Mouse (Mus musculus) CD8-positive naive resting alpha-beta T cell, adult 2 months (primary cell): ENCODE data around the gene Ppp1r13l.

Source experiments
- DNase-seq, 2 experiments: peaks; one replicate each; pipeline ENCODE4 v3.0.0; 2022; ENCODE audit warnings: low read depth in 2 of 2, low spot score in 2 of 2

Ppp1r13l gene

DNA sequence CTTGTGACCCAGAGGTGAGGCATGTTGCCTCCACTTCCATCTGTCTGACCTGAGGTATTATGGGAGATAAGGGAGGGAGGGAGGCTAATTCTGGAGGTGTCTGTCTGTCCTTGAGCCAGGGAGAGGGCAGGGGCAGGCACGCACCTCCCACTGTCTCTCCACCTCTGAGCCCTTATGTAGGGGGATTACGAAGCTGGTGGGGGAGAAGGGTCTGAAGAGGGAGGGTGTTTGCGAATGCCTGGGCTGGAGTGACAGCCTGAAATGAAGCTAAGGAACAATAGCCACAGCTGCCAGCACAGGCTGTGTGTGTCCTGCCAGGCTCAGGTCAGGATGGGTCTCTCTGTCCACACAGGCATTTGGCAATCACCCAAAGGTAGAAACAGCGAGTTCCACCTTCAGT lies 2.7 kb downstream of the Ppp1r13l start:
- no peak for DNase-seq

DNA sequence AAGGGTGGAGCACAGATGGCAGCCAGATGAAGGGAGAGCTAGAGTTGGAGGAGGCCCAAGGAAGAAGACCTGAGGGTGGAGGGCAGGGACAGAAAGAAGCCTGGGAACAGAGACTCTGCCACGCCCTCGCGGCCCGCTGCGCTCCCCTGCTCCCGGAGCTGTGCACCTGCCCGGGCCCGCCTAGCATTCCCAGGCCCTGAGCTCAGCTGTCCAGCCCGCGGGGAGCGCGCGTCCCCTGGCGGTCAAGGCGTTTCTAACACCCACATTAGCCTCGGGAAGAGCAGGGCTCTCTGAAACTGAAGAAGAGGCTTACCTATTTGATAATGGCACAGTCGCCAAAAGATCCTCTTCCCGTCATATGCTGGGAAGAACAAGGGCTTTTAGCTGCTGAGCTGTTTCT lies 4.3 kb downstream of the Ppp1r13l start:
- peak; percentile 56 to 64 for DNase-seq

DNA sequence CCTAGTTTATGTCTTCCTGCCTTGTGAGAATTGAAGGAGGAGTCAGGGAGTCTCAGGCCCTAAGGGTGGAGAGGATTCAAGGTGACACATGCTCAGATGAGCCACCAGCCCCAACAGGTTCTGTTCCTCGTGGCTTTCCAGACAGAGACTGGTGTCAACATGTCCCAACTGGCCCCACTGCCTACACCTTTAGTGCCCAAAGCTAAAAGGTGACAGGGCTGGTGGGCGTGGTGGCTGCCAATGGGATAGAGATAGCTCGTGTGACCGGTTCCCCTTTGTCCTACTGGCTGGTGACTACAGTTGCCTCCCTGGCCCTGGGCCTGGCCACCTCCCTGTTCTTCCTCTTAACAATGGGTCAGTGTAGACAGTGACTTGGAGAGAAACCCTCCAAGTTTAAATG lies 5.8 kb downstream of the Ppp1r13l start:
- DNase-seq, result no peak

DNA sequence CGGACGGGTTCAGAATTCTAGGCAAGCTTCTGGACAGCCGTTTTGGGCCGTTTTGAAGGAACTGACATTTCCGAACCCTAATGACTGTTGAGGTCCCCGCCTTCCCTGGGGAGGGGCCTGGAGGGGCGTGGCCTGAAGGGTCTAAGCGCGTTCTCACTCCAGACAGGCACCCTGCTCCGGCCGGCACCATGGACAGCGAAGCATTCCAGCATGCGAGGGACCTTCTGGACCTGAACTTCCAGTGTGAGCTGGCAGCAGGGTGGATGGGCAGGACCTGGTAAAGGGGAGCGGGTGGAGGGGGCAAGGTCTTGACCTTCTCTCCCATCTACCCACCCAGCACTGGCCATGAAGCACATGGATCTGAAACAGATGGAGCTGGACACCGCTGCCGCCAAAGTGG lies 8.8 kb downstream of the Ppp1r13l start:
- DNase-seq, result no peak

DNA sequence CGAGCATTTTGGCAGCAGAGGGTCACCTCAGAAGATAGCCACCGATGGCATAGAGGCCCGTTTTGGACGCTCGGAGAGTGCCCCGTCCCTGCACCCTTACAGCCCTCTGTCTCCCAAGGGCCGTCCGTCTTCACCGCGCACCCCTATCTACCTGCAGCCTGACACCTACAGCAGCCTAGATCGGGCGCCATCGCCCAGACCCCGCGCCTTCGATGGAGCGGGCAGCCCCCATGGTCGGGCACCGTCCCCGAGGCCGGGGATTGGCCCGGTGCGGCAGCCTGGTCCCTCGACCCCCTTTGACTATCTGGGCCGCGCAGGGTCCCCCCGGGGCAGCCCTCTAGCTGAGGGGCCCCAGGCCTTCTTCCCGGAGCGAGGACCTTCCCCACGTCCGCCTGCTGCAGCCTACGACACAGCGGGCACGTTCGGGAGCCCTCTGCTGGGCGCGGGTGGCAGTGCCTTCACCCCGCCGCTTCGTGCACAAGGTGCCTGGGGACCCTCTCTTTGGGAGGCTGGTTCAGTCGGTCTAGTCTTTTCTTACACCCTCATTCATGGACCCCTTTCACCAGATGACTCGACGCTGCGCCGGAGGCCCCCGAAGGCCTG lies 10.4 kb downstream of the Ppp1r13l start:
- DNase-seq, result peak; percentile 61 to 72

DNA sequence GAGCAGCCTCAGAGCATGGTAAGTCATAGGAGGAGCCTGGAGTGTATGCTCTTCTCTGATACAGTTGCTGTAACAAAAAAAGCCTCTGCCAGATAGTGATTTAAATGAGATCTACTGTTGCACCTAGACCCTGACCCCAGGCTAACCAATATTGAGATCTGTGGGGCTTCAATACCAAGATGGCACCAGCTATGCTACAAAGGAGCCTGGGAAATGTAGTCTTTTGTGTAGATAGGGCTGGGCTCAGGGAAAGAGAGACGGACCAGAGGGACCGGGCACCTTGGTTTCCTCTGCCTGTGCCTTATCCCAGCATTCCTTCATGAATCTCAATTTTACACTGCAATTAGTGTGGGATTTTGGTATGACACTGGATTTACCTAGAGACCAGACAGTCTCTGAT lies 13.8 kb downstream of the Ppp1r13l start:
- no peak for DNase-seq

DNA sequence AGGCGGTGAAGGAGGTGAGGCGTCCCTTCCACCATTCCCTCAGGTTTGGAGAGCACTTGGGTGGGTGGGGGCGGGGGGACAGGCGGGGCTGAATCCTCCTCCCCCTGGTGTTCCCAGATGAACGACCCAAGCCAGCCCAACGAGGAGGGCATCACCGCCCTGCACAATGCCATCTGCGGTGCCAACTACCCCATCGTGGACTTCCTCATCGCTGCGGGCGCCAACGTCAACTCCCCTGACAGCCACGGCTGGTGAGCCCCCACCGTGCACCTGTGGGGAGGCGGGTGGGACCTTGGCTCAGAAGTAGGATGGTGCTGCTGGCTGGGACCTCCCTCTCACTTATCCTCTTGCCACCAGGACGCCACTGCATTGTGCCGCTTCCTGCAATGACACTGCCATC lies 15.8 kb downstream of the Ppp1r13l start:
- no peak for DNase-seq

DNA sequence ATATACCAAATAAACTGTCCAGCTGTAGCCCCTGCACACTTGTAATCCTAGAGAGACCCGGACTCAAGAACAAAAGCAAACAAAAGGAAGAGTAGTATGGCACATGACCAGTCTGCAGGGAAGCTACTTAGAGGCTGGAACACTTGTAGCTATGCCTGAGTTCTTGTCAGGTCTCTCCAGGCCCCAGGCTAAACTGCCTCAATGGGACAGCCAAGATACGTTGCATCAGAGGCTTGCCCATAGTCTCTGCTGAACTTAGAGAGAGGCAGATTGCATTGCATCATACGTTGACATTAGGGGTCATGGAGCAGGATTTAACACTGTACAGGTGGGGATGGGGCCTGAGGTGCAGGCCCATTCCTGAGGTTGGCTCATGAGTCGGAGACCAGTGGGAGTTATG lies 16.5 kb downstream of the Ppp1r13l start:
- no peak for DNase-seq

DNA sequence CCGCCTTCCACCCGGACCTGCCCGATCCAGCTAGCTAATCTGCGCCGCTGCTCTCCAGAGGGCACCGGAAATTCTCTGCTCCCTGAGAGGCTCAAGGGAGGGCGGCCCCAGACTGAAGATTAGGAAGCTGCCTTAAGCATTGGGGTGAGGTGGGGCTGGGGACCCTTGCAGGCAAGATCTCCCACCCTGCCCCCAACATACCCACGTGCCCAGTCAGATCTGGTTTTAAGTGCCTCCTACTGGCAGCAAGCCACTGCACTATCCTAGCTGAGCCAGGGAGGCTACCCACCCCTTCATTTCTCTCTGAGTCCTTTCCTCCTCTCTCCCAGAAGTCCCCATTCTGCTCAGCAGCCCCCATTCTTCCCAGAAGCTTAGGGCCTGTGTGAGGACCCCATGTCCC lies 18.5 kb downstream of the Ppp1r13l start:
- no peak for DNase-seq

DNA sequence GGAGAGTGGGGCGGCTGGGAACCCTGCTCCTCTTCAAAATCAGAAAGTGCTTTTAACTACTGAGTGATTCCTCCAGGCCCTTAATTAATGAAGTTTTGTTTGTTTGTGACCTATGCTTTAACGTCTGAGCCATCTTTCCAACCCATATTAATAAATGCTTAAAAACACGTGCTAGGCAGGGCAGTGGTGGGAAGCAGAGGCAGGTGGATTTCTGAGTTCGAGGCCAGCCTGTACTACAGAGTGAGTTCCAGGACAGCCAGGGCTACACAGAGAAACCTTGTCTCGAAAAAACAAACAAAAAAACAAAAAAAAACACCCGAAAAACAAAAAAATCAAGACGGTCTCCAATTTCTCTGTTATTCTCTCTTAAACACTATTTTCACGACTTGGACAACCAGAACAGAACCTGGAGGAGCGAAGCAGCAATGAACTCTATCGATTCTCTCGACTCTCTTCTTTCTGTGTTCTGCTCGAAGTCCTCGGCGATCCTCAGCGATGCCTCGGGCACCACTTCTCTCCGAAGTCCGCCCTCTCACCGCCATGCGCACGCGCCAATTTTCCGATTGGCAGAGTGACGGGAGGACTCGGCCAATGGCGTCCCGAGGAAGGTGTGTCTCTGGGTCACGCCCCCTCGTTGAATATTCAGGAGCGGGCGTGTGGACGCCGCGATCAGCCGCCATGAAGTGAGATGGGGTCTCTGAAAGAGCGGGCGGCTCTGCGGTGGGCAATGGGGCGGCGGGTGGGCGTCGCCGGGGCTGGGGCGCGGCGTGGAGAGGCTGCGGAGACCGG lies 22.0 kb downstream of the Ppp1r13l start, which contains the start of gene Ercc2:
Gene Ercc2, plus strand, starts transcription at position 634 of the 789 bp plus-strand sequence.
- DNase-seq, result peak; percentile 97 to 98

DNA sequence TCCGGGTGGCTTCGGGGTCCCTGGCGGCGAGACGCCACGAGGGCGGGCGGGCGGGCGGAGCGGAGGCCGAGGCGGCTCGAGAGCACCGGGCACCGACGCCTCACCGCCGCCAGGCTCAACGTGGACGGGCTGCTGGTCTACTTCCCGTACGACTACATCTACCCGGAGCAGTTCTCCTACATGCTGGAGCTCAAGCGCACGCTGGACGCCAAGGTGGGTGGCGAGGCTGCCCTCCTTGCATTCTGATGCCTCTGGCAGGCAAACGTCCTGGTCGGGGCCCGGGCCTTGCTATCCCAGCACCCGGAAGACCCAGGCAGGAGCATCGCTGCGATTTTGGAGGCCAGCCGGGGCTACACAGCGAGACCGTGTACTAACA lies 22.6 kb downstream of the Ppp1r13l start:
- peak in 1 of 2 experiments; percentile 20 for DNase-seq

DNA sequence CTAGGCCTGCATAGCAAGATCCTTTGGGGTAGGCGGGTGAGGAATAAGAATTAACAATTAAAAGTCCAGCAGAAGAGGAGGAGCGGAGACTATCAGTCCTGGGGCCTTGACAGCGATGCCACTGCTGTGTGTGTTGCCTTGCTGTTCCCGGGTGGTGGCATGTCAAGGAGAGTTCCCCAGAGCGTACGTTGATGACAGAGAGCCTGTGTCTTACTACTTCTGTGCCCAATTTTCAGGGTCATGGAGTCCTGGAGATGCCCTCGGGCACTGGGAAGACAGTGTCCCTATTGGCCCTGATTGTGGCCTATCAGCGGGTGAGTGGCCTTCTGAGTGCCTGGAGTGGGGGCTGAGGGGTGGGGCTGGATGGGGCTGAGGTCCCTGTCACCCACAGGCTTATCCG lies 24.2 kb downstream of the Ppp1r13l start:
- DNase-seq, result no peak

DNA sequence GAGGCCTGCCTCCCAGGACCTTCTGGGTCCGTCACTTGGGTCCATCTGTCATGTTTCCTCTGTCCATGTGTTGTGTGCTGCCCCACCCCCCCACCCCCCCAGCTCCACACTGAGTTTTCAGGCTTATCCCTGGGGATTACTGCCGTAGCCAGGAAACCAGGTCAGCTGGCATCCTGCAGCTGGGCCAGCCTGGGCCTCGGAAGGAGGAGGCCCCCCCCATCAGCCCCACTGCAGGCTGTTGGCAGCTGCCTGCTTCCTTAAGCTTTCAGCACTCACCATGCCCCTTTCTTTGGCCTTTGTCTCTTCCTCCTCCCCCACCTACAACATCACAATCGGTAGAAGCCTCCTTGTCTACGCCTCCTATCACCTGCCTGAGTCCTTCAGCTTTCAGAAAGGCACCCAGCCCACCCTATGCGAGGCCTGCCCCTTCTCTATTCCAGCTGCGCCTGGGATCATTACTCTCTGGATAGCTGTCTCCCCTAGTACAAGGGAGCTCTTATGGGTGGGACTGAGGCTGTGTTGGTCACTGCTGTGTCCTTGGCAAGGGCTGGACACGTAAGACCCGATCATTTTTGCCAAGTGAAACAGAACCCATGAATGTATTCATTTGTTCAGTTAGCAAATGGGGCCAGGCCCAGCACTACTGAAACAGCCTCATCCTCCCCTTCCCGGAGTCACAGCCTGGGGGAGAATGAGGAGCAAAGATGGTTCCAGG lies 29.3 kb downstream of the Ppp1r13l start:
- no peak for DNase-seq

DNA sequence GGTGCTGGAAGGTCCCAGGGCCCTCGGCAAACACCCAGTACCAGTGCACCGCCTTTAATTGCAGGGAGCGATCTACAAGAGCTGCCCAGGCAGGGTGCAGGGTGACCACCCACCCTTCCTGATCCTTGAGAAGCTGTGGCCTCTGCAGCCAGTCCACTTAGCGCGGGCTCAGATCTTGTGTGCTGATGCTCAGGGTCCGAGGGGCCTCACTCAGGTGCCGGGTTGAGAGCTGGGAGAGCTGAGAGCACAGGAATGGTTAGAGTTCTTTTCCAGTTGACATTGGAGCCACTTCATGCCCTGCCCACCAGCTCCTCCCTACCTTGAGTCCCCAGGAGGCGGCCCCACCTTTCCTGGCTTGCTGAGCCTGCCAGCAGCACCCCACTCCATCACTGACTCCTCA lies 34.9 kb downstream of the Ppp1r13l start:
- no peak for DNase-seq

DNA sequence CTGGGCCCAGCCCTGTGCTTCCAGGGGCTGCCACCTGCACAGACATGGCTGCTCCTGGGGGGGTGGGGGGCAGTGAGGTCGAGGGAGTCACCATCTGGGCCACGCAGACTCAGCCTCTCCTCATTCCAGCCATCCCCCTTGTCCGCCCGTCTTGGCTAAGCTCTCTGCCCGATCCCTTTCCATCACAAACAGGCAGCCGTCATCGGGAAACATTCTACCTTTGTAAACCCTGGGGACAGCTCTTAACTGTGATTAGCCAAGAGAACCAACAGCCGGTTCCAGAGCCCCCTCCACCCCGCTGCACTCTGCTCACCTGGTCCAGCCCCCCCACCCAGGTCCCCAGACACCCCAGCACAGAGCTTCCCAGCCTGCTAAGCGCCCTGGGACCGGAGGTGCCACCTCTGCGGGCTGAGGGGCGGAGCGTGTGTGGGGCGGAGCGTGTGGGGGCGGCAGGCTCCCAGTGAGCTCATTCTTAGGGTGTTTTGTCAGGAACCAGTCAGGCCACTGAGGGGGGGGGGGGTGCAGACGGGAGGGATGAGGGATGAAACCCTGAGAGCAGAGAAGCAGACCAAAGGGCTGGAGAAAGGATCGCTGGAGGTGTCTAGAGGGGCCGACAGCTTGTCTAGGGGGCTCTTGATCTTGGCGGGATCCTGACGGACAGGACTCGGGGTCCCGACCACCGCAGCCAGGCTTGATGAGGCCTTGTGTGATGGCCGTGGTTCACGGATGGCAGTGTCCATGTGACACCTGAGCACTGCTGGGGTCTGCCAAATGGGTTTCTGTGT lies 40.1 kb downstream of the Ppp1r13l start:
- peak; percentile 16 to 45 for DNase-seq

DNA sequence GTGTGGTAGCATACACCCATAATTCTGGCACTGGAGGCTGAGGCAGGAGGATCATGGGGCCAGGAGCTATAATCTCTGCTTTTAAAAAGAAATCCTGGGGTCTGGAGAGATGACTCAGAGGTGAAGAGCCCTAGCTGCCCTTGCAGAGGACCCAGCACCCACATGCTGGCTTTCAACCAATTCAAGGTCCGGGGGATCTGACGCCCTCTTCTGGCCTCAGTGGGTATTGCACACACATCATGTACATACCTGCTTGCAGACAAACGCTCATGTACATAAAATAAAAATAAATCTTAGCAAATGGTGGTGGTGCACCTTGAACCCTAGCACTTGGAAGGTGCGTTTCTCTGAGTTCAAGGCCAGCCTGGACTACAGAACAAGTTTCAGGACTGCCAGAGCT lies 41.4 kb downstream of the Ppp1r13l start:
- DNase-seq, result no peak

DNA sequence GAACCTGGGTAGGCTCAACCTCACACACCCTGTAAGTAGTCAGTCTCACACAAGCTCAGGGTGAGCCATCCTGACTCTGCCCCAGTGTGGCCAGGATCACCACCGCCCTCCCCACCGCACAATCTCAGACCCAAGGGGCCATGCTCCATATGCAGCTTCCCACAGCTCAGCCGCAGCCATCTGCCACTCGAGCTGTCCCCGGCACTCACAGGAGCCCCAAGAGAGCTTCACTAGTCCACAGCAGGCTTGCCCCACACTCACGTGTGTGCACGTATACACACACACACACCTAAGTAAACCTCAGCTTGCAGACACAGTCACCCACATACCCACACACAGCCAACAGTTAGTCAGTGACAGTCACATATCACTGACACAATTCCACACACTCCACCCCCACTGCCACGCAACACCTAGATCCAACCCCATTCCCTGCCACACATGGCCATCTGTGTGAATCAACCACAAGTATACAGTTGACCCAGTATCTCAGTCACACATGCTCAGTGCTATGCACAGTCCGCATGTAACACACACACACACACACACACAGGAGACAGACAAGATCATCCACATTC lies 43.1 kb downstream of the Ppp1r13l start:
- no peak for DNase-seq

DNA sequence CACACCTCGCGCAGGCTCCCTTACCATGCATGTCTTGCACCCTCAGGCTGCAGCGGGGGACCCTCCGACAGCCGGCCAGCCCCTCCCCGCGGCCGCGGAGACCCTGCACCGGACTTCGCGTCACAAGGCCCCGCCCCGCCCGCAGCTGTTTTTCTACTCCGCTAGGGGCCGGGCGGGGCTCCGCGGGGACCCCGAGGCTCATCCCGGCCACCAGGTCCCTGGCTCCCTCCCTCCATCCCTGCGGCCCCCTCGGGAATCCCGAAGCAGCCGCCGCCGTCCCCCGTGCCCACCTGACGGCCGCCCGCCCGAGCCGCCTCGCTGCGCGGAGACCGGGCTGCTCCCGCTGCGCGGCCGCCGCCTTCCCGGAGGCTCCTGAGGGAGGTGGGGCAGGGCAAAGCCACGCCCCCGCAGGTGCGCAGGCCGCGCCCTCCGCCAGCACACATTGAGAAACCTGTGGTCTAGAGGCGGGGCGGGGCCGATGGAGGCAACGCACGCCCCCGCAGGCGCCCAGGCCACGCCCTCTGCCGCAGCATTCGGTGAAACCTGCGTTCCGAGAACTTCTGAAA lies 44.3 kb downstream of the Ppp1r13l start, which contains the start of gene Klc3:
Gene Klc3, minus strand, starts transcription at position 374 of the 566 bp plus-strand sequence.
- peak; percentile 57 to 66 for DNase-seq

DNA sequence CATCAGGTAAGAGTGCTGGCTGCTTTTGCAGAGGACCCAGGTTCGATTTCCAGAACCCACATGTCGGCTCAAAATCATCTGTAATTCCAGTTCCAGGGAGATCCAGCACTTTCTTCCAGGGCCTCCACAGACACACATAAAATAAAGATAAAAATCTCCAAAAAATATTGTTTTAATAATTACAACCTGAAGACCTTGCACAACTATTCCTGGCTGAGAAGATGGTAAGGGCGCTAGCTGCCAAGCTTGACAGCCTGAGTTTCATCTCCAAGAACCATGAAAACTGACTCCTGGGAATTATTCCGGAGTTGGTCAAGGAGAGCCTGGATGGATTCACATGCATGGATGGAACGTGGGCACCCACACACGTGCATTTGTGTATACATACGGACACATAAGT lies 44.9 kb downstream of the Ppp1r13l start, which contains the start of gene Ckm:
Gene Ckm, plus strand, starts transcription at position 301 of the 400 bp plus-strand sequence.
- no peak for DNase-seq

DNA sequence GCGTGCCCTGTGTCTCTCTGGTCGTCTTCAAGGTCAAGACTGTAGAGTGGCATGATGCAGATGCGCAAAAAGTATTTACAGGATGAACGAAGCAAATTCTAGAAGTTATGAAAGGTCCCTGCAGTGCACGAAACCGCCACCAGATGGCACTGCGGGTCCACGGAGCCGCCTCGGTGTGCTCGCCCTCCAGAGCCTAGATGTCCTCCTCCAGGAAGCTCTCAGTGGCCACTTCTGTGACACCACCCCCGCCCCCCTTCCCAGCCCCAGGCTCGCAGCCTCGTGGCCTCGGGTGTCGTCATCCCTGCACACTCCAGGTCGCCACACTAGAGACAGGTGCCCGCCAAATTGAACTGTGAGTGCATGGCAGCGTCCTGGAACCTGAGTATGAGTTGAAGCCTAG lies 45.9 kb downstream of the Ppp1r13l start:
- peak; percentile 83 to 90 for DNase-seq

DNA sequence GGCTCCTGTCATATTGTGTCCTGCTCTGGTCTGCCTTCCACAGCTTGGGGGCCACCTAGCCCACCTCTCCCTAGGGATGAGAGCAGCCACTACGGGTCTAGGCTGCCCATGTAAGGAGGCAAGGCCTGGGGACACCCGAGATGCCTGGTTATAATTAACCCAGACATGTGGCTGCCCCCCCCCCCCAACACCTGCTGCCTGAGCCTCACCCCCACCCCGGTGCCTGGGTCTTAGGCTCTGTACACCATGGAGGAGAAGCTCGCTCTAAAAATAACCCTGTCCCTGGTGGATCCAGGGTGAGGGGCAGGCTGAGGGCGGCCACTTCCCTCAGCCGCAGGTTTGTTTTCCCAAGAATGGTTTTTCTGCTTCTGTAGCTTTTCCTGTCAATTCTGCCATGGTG lies 50.2 kb downstream of the Ppp1r13l start:
- no peak for DNase-seq
